In the genomic region with DNA sequence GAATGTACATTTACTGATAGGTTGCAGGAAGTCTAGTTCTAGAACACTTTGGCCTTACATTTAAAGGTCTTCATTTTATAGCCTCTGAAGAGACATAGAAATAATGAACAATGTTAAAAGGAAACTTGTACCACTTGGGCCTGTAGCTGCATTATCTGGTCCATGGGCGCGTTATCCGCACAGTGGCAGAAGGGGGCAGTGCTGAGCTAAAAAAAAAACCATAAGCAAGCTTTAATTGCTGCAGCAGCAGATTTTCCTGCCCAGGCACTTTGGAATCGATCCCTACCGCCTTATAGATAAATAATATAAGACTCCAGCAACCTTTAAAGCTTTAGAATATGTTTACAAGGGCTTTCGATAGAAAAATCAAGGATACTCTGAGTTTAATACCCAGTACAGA, we compare ENCODE assay signal across 9 mouse cellular contexts.
DNase-seq lines count a peak whose midpoint lies in the region; ATAC-seq lines count a peak whose summit lies in the region.
"Had no signal": no experiment of that assay in that cellular context is flagged by ENCODE, and none has a peak within 500 bp of the region (broad histone marks: within the 10 kb centered on the region; RNA-seq: fewer than 3 reads in every experiment).

No protein-coding gene starts in this region.

- peaks cover 12% of the 10 kb centered on the region for H3K36me3 ChIP-seq in hindbrain, embryonic 10.5 days
- H3K36me3 ChIP-seq in hindbrain, embryonic 12.5 days = 0 out of 2 replicates have a peak, but pooled peaks cover 4% of the 10 kb centered on the region
- H3K36me3 ChIP-seq: limb, embryonic 15.5 days had no signal

- H3K27ac ChIP-seq in hindbrain, embryonic 10.5 days = no peak overlapping the region
- no peak overlapping the region for H3K27ac ChIP-seq in hindbrain, embryonic 12.5 days
- H3K27ac ChIP-seq: limb, embryonic 15.5 days had no signal

- no peaks in the 10 kb centered on the region for H3K27me3 ChIP-seq in hindbrain, embryonic 10.5 days (ENCODE audit: insufficient read depth, poor library complexity, severe bottlenecking)
- H3K27me3 ChIP-seq in hindbrain, embryonic 12.5 days = no peaks in the 10 kb centered on the region
- H3K27me3 ChIP-seq: limb, embryonic 15.5 days had no signal

- H3K4me1 ChIP-seq in hindbrain, embryonic 10.5 days (replicated peaks) = peaks cover 28% of the 10 kb centered on the region
- peaks cover 9% of the 10 kb centered on the region for H3K4me1 ChIP-seq in hindbrain, embryonic 12.5 days
- H3K4me1 ChIP-seq: limb, embryonic 15.5 days had no signal

- peak; percentile 40 for DNase-seq in hindbrain, embryonic 10.5 days (ENCODE audit: low spot score)
- peak; percentile 4 to 14 for DNase-seq in urinary bladder, postnatal 36 days (ENCODE audit: low spot score in 2 of 2)
- DNase-seq in urinary bladder, postnatal 4 days (ENCODE audit: low spot score in 2 of 2) = no peak
- DNase-seq in cerebellum, adult 18-20 months = peak; percentile 48 to 63
- DNase-seq in heart, postnatal 4 days = peak; percentile 53
- DNase-seq in right cerebral cortex, postnatal 25 days = no peak

- H3K4me2 ChIP-seq in hindbrain, embryonic 12.5 days (replicated peaks) = no peak overlapping the region
- H3K4me2 ChIP-seq: limb, embryonic 15.5 days had no signal

- 26% methylated on average over 6 of the region's 6 CpGs for WGBS in hindbrain, embryonic 10.5 days
- WGBS in hindbrain, embryonic 12.5 days = 26% methylated on average over 6 of the region's 6 CpGs

- no peak overlapping the region for H3K4me3 ChIP-seq in hindbrain, embryonic 10.5 days
- no peak overlapping the region for H3K4me3 ChIP-seq in hindbrain, embryonic 12.5 days
- H3K4me3 ChIP-seq: limb, embryonic 15.5 days had no signal

- no peak overlapping the region for H3K9ac ChIP-seq in hindbrain, embryonic 12.5 days
- H3K9ac ChIP-seq: limb, embryonic 15.5 days had no signal

- ATAC-seq in hindbrain, embryonic 12.5 days (ENCODE audit: low FRiP score) = no peak
- peak; percentile 91 for ATAC-seq in megakaryocyte progenitor cell, adult 5-6 weeks (replicated peaks; ENCODE audit: poor library complexity)

- H3K9me3 ChIP-seq in hindbrain, embryonic 10.5 days = no peaks in the 10 kb centered on the region
- no peaks in the 10 kb centered on the region for H3K9me3 ChIP-seq in hindbrain, embryonic 12.5 days (replicated peaks)
- H3K9me3 ChIP-seq: limb, embryonic 15.5 days had no signal

Comparison
In these comparisons a context has a peak if more than half of its experiments do, and no peak if none do; other contexts are left out.
1. DNase-seq: peak in hindbrain, embryonic 10.5 days (single experiment), urinary bladder, postnatal 36 days (2 of 2), cerebellum, adult 18-20 months (2 of 2) and heart, postnatal 4 days (single experiment); none in urinary bladder, postnatal 4 days (0 of 2) and right cerebral cortex, postnatal 25 days (single experiment).